Mouse (Mus musculus): ENCODE measurements around the gene Trim71. TPM values are rescaled to one million over a fixed set of nuclear protein-coding genes. Genes with fewer than 3 reads are reported as not detected.

Gene Trim71
- 2.8 and 2.9 TPM in 2 replicates for polyA plus RNA-seq (2012; rRNA removed)

DNA sequence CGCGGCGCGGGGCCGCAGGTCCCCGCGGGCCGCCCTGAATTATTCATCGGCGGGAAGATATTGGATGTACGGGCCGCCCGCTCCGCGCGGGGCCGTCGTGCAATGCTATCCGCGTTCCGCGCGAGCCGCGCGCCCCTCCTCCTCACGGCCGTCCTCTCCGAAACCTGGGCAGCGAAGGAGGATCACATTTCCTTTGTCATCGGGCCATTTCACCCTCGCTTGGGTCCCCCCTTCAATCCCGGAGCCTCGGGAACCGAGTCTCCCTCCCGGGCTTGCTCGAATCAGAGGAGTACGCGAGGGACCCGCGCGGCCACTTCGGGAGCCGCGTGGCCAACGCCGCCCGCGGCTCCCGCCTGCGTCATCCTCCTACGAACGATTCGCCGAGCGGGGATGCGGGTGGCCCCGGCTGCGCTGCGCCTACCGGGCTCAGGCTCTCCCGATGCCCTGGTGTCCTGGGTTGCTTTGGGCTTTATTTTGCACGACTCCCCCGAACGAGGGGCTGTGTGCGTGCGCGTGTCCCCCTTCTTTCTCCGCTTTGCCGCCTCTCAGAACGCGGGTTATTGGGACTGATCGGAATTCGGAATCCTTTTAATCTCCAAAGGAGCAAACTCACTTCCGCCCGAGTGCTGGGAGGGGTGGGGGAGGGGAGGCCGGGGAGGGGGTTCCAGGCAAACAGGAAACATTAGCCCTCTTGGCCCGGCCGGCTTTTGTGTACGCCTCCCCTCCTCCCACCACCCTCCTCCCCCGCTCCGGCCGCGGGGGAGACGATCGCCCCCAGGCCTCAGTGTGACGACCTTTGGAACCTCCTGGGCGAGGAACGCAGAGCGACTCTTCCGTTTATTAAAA is at the start of gene Trim71:
Gene Trim71 (minus strand): TSS at position 609 of the 846 bp plus-strand sequence.

DNA sequence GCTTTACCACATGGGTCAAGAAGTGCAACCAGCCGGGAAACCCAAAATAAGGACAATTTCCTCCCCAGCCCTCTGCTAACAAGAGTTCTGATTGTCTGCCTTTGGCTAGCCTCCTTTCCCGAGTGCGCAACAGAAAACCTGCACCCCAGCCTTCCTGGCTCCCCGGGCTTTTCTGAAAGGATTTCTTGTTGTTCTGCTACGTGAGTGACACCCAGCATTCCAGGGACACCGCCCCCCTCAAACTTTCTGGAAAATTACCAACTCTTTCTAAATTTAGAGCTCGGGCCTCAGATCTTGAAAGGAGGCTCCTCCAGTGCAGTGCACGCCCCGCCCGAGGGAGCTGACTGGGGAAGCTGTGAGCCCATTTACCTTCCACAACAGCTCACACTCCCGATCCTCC is 48.8 kb downstream of the Trim71 start, which contains the start of gene C130032M10Rik:
Gene C130032M10Rik (plus strand): TSS at position 334 of the 400 bp plus-strand sequence.

DNA sequence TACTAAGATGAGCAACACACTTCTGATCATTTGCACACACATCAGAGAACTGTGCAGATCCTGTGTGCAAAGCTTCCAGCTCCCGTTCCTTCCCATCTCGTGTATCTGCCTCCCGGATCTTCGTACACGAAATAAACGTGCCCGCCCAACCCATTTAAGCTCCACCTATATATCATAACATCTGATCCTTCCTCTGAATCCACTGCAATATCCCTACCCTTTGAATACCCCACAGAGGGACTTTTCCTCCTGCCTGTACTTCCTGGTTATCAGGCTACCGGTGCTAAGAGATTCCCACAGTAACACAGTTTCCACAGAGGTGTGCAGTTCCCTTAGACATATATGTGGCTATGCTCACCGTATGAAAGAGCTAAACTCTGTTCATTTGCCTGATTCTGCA is 59.4 kb downstream of the Trim71 start, which contains the start of gene Ccr4:
Gene Ccr4 (minus strand): TSS at position 101 of the 400 bp plus-strand sequence.

Other genes starting within 250 kb of the Trim71 start
- gene Bcl2a1c, start 234.2 kb downstream of the Trim71 start, polyA plus RNA-seq (2012; rRNA removed): not detected in 2 replicates
- gene Crtap, start 173.7 kb downstream of the Trim71 start, polyA plus RNA-seq (2012; rRNA removed): 37.2 and 57.9 TPM in 2 replicates
- gene Glb1, start 163.3 kb downstream of the Trim71 start, polyA plus RNA-seq (2012; rRNA removed): 11.8 and 17.5 TPM in 2 replicates
- gene Tmppe, start 163.3 kb downstream of the Trim71 start, polyA plus RNA-seq (2012; rRNA removed): 3.9 and 4.2 TPM in 2 replicates
- gene Ccr4, start 59.5 kb downstream of the Trim71 start, polyA plus RNA-seq (2012; rRNA removed): 0.05 and 0.07 TPM in 2 replicates
- gene C130032M10Rik, start 48.7 kb downstream of the Trim71 start, polyA plus RNA-seq (2012; rRNA removed): 0.12 TPM in 1 of 2 replicates, not detected in the other
- 70.4 and 82.1 TPM in 2 replicates for gene Cnot10, start 75.8 kb upstream of the Trim71 start, polyA plus RNA-seq (2012; rRNA removed)
- 57.8 and 58.4 TPM in 2 replicates for gene Dync1li1, start 124.4 kb upstream of the Trim71 start, polyA plus RNA-seq (2012; rRNA removed)
- gene Cmtm6, start 166.7 kb upstream of the Trim71 start, polyA plus RNA-seq (2012; rRNA removed): 15.9 and 20.5 TPM in 2 replicates
- 27.4 and 53.7 TPM in 2 replicates for gene Cmtm7, start 217.5 kb upstream of the Trim71 start, polyA plus RNA-seq (2012; rRNA removed)